Mouse (Mus musculus) lung, embryonic 16.5 days (tissue): Measurements from ENCODE around the gene Mical3. TPM values are rescaled to one million over a fixed set of nuclear protein-coding genes. Genes with fewer than 3 reads are reported as not detected.
A peak's percentile ranks its signal among the peaks of the same experiment; 100 is the strongest.

Source experiments
- ATAC-seq: fragments of 200-750 bp; cut with Nextera tagmentation; 2 replicates; pipeline ENCODE4 v1.8.0; 2017; ENCODE audit warnings: low read depth, mild to moderate bottlenecking, moderate library complexity
- H3K27ac ChIP-seq: fragments of 300-500 bp; sonication (generic); 2 replicates; pipeline ENCODE4 v1.5.1; 2014; ENCODE audit warnings: mild to moderate bottlenecking, control low read depth, low read length
- H3K27me3 ChIP-seq: fragments of 300-500 bp; sonication (generic); 2 replicates; pipeline ENCODE4 v1.6.1; 2014; ENCODE audit warnings: low read depth, low read length, mixed read lengths; ENCODE audit not compliant: control insufficient read depth, insufficient read depth
- H3K36me3 ChIP-seq: fragments of 300-500 bp; sonication (generic); 2 replicates; pipeline ENCODE4 v1.6.1; 2014; ENCODE audit warnings: low read length; ENCODE audit not compliant: control insufficient read depth, insufficient read depth
- H3K4me1 ChIP-seq: fragments of 300-500 bp; sonication (generic); replicated peaks from 2 replicates; pipeline ENCODE4 v1.6.1; 2014; ENCODE audit warnings: low read length, mixed read lengths; ENCODE audit not compliant: control insufficient read depth, insufficient read depth
- H3K4me2 ChIP-seq: fragments of 300-500 bp; sonication (generic); 2 replicates; pipeline ENCODE4 v1.6.1; 2014; ENCODE audit warnings: low read depth, low read length, control low read depth
- H3K4me3 ChIP-seq: fragments of 300-500 bp; sonication (generic); 2 replicates; pipeline ENCODE4 v1.5.1; 2014; ENCODE audit warnings: mild to moderate bottlenecking, low read length, control low read depth
- H3K9ac ChIP-seq: fragments of 300-500 bp; sonication (generic); 2 replicates; pipeline ENCODE4 v1.6.1; 2014; ENCODE audit warnings: low read length, control low read depth
- H3K9me3 ChIP-seq: fragments of 300-500 bp; sonication (generic); 2 replicates; pipeline ENCODE4 v1.6.1; 2016; ENCODE audit warnings: low read length; ENCODE audit not compliant: control insufficient read depth
- WGBS: fragments of 180-500 bp; shearing (Covaris S2); extraction: QIAGEN DNeasy Blood & Tissue Kit; methylation state at CpG from one replicate; pipeline ENCODE4 v1.1.7; 2014; 5-methylcytosine and 5-hydroxymethylcytosine counted together
- polyA plus RNA-seq: library from polyadenylated mRNA; unstranded; fragments of >200 nt; fragmentation: Nextera tagmentation; extraction: Ambion mirVana; gene quantifications from 2 replicates; pipeline ENCODE4 v1.2.1, GENCODE M21; 2015

Gene Mical3
- polyA plus RNA-seq, 1 experiment from 2014 or later: 15.9 TPM

DNA sequence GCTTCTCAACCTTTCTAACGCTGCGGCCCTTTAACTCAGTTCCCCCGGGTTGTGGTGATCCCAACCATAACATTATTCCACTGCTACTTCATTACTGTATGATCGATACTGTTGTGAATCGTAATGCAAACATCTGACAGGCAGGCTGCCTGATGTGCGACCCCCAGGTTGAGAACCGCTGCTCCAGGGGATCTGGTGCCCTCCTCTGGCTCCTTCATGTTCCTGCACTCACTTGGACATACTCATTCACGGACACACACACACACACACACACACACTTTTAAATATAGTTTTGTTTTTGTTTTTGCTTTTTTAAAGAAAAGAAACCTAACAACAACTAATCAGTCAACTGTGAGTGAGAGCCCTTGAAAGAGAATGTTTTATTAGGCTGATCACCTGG, 19.3 kb upstream of the Mical3 start:
- H3K4me3 ChIP-seq: no peak overlapping the region
- peaks cover 9% of the 10 kb centered on the region for H3K27me3 ChIP-seq
- H3K4me2 ChIP-seq: no peak overlapping the region
- 94% methylated on average over 8 of the region's 8 CpGs for WGBS
- no peak overlapping the region for H3K9ac ChIP-seq
- H3K4me1 ChIP-seq: peaks cover 37% of the 10 kb centered on the region
- H3K36me3 ChIP-seq: no peaks in the 10 kb centered on the region
- no peak overlapping the region for H3K27ac ChIP-seq
- ATAC-seq: no peak
- H3K9me3 ChIP-seq: 0 out of 2 replicates have a peak, but pooled peaks cover 2% of the 10 kb centered on the region

DNA sequence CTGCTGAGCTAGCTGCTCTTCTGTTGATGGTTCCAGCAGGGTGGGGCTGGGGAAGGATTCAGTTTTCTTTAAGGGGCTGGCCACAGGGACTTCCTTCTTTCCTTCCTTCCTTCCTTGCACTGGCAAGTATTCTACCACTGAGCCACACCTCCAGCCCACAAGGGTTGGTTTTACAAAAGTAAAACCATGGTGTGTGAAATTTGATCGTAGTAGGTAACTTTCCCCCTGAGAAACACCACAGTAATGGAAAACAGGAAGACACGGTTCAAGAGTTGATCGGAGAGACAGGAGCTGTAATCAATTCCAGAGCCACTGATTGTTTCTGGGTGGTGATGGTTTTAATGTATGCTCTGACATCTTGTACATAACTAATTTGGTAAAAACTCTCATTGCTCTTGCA, 18.6 kb upstream of the Mical3 start:
- 0 out of 2 replicates have a peak, but pooled peaks cover 2% of the 10 kb centered on the region for H3K9me3 ChIP-seq
- no peak overlapping the region for H3K4me3 ChIP-seq
- ATAC-seq: no peak
- peaks cover 40% of the 10 kb centered on the region for H3K4me1 ChIP-seq
- H3K4me2 ChIP-seq: no peak overlapping the region
- no peaks in the 10 kb centered on the region for H3K36me3 ChIP-seq
- 69% methylated on average over 3 of the region's 3 CpGs for WGBS
- H3K9ac ChIP-seq: no peak overlapping the region
- H3K27me3 ChIP-seq: peaks cover 11% of the 10 kb centered on the region
- no peak overlapping the region for H3K27ac ChIP-seq

DNA sequence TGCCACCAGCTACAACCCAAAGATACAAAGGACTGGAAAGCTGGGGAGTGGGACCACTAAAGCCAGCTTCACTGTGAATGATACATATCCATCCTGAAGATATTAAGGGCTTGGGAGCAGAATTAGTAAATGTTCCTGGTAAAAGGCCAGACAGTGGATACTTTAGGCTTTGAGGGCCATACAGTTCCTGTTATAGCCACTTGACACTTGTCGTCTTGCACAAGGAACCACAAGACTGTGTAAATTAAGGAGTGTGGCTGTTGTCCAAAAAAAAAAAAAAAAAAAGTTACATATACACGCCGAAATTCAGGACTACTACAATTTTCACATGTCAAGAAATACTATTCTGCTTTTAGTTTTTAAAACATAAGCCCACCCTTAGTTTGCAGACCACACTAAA, 17.6 kb upstream of the Mical3 start:
- no peak; the same call in 1 of the 2 replicates for ATAC-seq
- peaks cover 51% of the 10 kb centered on the region for H3K4me1 ChIP-seq

DNA sequence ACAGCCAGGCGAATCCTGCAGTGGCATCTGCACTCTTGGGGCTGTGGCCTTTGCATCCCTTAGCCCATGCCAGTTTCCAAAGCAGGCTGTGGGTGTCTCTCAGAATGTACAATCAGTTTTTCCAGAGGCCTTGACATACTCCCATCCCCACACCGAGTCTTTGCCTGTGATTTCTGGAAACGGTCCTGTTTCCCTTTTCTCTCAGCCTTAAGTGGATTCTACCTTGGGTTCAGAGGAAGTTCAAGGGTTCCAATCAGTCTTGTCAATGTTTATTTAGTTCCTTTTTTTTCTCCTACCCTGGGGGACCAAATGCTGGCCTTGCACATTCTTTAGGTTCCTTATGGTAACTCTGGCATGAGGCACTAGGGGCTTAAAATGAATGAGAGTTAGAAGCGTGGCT, 16.0 kb upstream of the Mical3 start:
- Histone ChIP-seq H3K9ac (no peak overlapping the region), H3K4me2 (no peak overlapping the region), H3K4me3 (no peak overlapping the region), H3K4me1 (peaks cover 51% of the 10 kb centered on the region), H3K27ac (no peak overlapping the region), H3K9me3 (0 out of 2 replicates have a peak, but pooled peaks cover 2% of the 10 kb centered on the region), H3K36me3 (no peaks in the 10 kb centered on the region), H3K27me3 (peaks cover 16% of the 10 kb centered on the region; the same call in 1 of the 2 replicates)
- WGBS: 23% methylated on average over 4 of the region's 4 CpGs
- ATAC-seq: peak; percentile 24; the same call in 1 of the 2 replicates

More for the DNA sequence above, 17.6 kb upstream of the Mical3 start:
- 12% methylated on average over 3 of the region's 3 CpGs for WGBS
- no peak overlapping the region for H3K9ac ChIP-seq
- no peak overlapping the region for H3K27ac ChIP-seq
- H3K4me3 ChIP-seq: no peak overlapping the region
- H3K4me2 ChIP-seq: no peak overlapping the region
- 0 out of 2 replicates have a peak, but pooled peaks cover 2% of the 10 kb centered on the region for H3K9me3 ChIP-seq
- H3K36me3 ChIP-seq: no peaks in the 10 kb centered on the region
- H3K27me3 ChIP-seq: peaks cover 11% of the 10 kb centered on the region

DNA sequence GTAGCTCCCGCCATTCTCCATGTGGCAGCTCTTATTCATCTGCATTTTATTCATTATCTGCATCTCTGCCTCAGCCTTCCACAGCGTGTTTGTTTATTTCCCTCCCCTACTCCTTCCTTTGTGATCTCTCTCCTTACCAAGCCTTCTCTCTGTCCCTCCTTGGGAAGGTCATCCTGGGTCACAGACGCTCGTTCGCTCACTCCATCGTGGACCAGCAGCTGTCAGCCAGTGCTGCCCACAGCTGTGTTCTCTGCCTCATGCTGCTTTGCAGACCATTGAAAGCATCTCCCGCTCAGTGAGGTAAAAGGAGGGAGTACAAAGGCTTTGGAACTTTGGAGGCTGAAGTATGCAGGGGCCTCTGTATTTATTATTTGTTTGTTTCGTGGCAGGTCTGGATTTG, 15.1 kb upstream of the Mical3 start:
- Histone ChIP-seq H3K4me1 (peaks cover 48% of the 10 kb centered on the region), H3K36me3 (no peaks in the 10 kb centered on the region), H3K4me3 (no peak overlapping the region), H3K27ac (no peak overlapping the region), H3K9ac (no peak overlapping the region), H3K4me2 (no peak overlapping the region), H3K9me3 (0 out of 2 replicates have a peak, but pooled peaks cover 2% of the 10 kb centered on the region), H3K27me3 (peaks cover 20% of the 10 kb centered on the region; the same call in 1 of the 2 replicates)
- 45% methylated on average over 8 of the region's 8 CpGs for whole genome bisulfite sequencing
- no peak for ATAC-seq

DNA sequence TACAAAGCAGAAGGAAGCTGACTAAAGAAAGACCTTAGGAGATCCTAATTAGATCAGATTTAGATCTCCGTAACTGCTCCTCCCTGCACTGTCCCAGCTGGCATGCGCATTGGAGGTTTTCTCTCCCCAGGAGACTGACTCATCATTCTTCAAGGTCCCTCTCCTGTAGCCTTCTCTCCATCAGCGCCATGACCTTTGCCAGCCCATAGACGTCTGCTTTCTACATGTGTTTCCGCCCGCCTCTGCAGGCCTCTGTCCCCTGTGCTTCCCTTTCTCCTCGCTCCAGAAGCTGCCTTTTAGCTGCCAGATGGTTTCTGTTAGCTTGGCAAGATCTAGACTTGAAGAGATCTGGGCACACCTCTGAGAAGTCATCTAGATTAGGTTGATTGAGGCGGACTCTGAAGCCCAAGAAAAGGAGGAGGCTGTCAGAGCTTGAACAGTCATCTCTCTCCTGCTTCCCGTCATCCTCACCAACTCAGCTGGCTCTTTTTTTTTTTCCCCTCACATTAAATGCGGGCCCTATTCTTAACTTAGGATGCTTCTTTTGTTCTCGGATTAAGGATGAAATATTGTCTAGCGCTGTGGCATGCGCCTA, 14.3 kb upstream of the Mical3 start:
- WGBS: 64% methylated on average over 13 of the region's 13 CpGs
- Histone ChIP-seq H3K4me1 (peaks cover 48% of the 10 kb centered on the region), H3K36me3 (no peaks in the 10 kb centered on the region), H3K4me3 (no peak overlapping the region), H3K27ac (no peak overlapping the region), H3K27me3 (peaks cover 17% of the 10 kb centered on the region; the same call in 1 of the 2 replicates), H3K9ac (no peak overlapping the region), H3K4me2 (no peak overlapping the region), H3K9me3 (0 out of 2 replicates have a peak, but pooled peaks cover under 1% of the 10 kb centered on the region)
- peak; percentile 13; the same call in 1 of the 2 replicates for ATAC-seq

DNA sequence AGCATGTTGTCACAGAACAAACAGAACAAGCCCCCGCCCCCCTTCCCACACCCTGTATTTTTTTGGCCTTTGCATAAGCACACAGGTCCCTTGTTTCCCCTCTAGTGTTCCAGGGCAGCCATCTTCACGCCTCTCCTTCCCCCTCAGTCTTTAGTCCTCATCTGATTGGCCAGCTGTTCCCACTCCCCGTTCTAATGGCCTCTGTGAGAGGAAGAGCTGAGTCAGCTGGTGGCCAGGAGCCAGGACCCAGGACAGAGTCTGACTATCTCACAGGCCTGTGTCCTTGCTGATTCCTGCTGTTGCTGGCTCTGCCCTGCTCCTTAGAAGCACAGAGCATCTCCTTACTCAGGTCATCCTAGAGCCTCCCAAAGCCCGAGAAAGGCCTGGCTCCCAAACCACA, 13.3 kb upstream of the Mical3 start:
- no peaks in the 10 kb centered on the region for H3K36me3 ChIP-seq
- H3K27ac ChIP-seq: peak overlapping the region; percentile 49; the same call in 1 of the 2 replicates
- H3K9me3 ChIP-seq: no peaks in the 10 kb centered on the region
- peak; percentile 85 for ATAC-seq
- WGBS: 41% methylated on average over 4 of the region's 4 CpGs
- H3K4me1 ChIP-seq: peaks cover 48% of the 10 kb centered on the region
- H3K9ac ChIP-seq: no peak overlapping the region
- peaks cover 17% of the 10 kb centered on the region; the same call in 1 of the 2 replicates for H3K27me3 ChIP-seq
- H3K4me2 ChIP-seq: no peak overlapping the region
- no peak overlapping the region for H3K4me3 ChIP-seq

DNA sequence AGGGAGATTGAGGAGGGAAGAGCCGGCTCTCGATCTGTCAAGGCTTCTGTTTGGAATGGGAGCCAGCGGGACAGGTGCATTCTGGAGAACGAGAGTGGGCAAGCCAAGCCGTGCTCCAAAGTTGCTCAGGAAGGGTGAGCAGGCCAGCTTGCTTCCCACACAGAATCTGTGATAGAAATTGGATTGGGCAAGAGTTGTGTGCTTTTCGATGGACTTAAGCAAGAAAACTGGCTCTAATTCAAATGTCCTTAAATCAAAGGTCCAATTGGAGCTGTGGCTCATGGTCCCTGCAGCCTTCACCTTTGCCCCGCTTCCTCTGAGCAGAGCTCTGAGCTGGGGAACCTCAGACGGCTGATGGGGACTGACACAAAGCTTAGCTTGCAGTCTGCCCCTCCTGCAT, 12.6 kb upstream of the Mical3 start:
- Histone ChIP-seq H3K4me3 (no peak overlapping the region), H3K9me3 (no peaks in the 10 kb centered on the region), H3K9ac (no peak overlapping the region), H3K4me2 (no peak overlapping the region), H3K27me3 (peaks cover 17% of the 10 kb centered on the region; the same call in 1 of the 2 replicates), H3K36me3 (no peaks in the 10 kb centered on the region), H3K4me1 (peaks cover 45% of the 10 kb centered on the region), H3K27ac (no peak overlapping the region)
- ATAC-seq: no peak
- WGBS: 68% methylated on average over 8 of the region's 8 CpGs

DNA sequence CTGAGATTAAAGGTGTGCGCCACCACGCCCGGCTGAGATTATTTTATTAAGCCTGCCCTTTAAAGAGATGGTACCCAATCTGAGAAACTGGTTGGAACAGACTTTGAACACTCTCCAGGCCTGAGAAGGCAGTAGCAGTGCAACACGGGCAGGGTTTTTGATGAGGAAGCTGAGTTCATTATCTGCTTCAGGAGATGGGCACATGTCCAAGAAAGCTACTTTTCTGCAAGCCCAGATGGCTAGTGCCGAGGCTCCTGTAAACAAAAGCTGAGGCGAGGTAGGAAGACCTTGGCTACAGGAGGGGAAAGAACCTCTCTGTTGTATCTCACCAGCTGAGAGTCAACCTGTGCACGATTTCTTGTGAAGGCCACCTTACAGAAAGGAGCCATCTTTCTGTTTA, 11.5 kb upstream of the Mical3 start:
- Histone ChIP-seq H3K9ac (no peak overlapping the region), H3K27me3 (peaks cover 17% of the 10 kb centered on the region; the same call in 1 of the 2 replicates), H3K36me3 (no peaks in the 10 kb centered on the region), H3K4me2 (no peak overlapping the region), H3K4me3 (no peak overlapping the region), H3K9me3 (no peaks in the 10 kb centered on the region), H3K4me1 (peaks cover 35% of the 10 kb centered on the region), H3K27ac (no peak overlapping the region)
- no peak for ATAC-seq
- 70% methylated on average over 7 of the region's 7 CpGs for WGBS
